Mouse (Mus musculus): Measurements from ENCODE around the gene Lrrc28.

GRCm38 (mm10) chr7:67646131-67646530 lies 1.1 kb upstream of the Lrrc28 start:
- TF ChIP-seq POLR2A (IDR thresholded peaks at IDR 0.05; ENCODE audit: insufficient read depth, low read depth, low read length) (no peak), CTCF (IDR thresholded peaks at IDR 0.05) (no peak)
